Mouse (Mus musculus): ENCODE results near the gene Best2. TPM values are rescaled to one million over a fixed set of nuclear protein-coding genes. Genes with fewer than 3 reads are reported as not detected.

Best2 gene
- total RNA-seq (2021): not detected
- long read RNA-seq, experiment 1: 0 reads
- long read RNA-seq, experiment 2: 0 reads

- no peak for DNase-seq (ENCODE audit: low spot score in 2 of 2)
Measured at GRCm38 (mm10) chr8:85014431-85014830, at the start of gene Best2. TSS of gene Best2 (minus strand) at chr8:85014531.

- DNase-seq (ENCODE audit: low spot score in 2 of 2): no peak
Measured at GRCm38 (mm10) chr8:85062603-85063002, 48.3 kb upstream of the Best2 start.

GRCm38 (mm10) chr8:85059879-85060616 is 45.7 kb upstream of the Best2 start, which contains the start of gene Fbxw9:
TSS of gene Fbxw9 (plus strand) at chr8:85060055.
- peak; percentile 85 to 86 for DNase-seq (ENCODE audit: low spot score in 2 of 2)

- no peak for DNase-seq (ENCODE audit: low spot score in 2 of 2)
Measured at GRCm38 (mm10) chr8:85057367-85057766, 43.0 kb upstream of the Best2 start.

GRCm38 (mm10) chr8:85043619-85044018 is 29.3 kb upstream of the Best2 start:
- no peak for DNase-seq (ENCODE audit: low spot score in 2 of 2)

- peak; percentile 52 to 57 for DNase-seq (ENCODE audit: low spot score in 2 of 2)
Measured at GRCm38 (mm10) chr8:85037681-85038531, 23.6 kb upstream of the Best2 start.

- DNase-seq (ENCODE audit: low spot score in 2 of 2): no peak
Measured at GRCm38 (mm10) chr8:85037366-85037680, 23.0 kb upstream of the Best2 start.

- DNase-seq (ENCODE audit: low spot score in 2 of 2): peak; percentile 81 to 87
Measured at GRCm38 (mm10) chr8:85036718-85037365, 22.5 kb upstream of the Best2 start, which contains the start of gene Tnpo2. TSS of gene Tnpo2 (plus strand) at chr8:85036915.

GRCm38 (mm10) chr8:85036381-85036717 is 22.0 kb upstream of the Best2 start:
- no peak for DNase-seq (ENCODE audit: low spot score in 2 of 2)

GRCm38 (mm10) chr8:85035728-85036310 is 21.5 kb upstream of the Best2 start:
- DNase-seq (ENCODE audit: low spot score in 2 of 2): peak in 1 of 2 experiments; percentile 39

GRCm38 (mm10) chr8:85035165-85035727 is 20.9 kb upstream of the Best2 start:
- DNase-seq (ENCODE audit: low spot score in 2 of 2): no peak

- peak; percentile 55 to 58 for DNase-seq (ENCODE audit: low spot score in 2 of 2)
Measured at GRCm38 (mm10) chr8:85034764-85035163, 20.4 kb upstream of the Best2 start.

- no peak for DNase-seq (ENCODE audit: low spot score in 2 of 2)
Measured at GRCm38 (mm10) chr8:85033867-85034266, 19.5 kb upstream of the Best2 start.

- no peak for DNase-seq (ENCODE audit: low spot score in 2 of 2)
Measured at GRCm38 (mm10) chr8:85032622-85033311, 18.4 kb upstream of the Best2 start.

- DNase-seq (ENCODE audit: low spot score in 2 of 2): no peak
Measured at GRCm38 (mm10) chr8:85029271-85029670, 14.9 kb upstream of the Best2 start.

GRCm38 (mm10) chr8:85027922-85028321 is 13.6 kb upstream of the Best2 start:
- DNase-seq (ENCODE audit: low spot score in 2 of 2): no peak

GRCm38 (mm10) chr8:85027516-85027855 is 13.2 kb upstream of the Best2 start:
- no peak for DNase-seq (ENCODE audit: low spot score in 2 of 2)

GRCm38 (mm10) chr8:85026670-85027515 is 12.6 kb upstream of the Best2 start, which contains the start of gene Trir:
TSS of gene Trir (plus strand) at chr8:85026823.
- DNase-seq (ENCODE audit: low spot score in 2 of 2): peak; percentile 93 to 97
